Mouse (Mus musculus) Patski (cell line): Measurements from ENCODE around the gene Tsen34. TPM values are rescaled to one million over a fixed set of nuclear protein-coding genes. Genes with fewer than 3 reads are reported as not detected.
"Not testable (repeated sequence)": the region's sequence is repeated elsewhere in the genome, so short reads cannot be mapped to it uniquely, and the experiment has no call there.

Source experiments
- ATAC-seq: fragments of 100-300 bp; one replicate; pipeline ENCODE4 v1.8.0; 2021
- CTCF ChIA-PET: fragments of 350-600 bp; sonication (Branson Sonifier 250); formaldehyde crosslinking; loops from one replicate; lab custom pipeline; 2022; ENCODE audit warnings: inconsistent platforms; lab: Charles Lee
- POLR2A ChIA-PET: fragments of 350-600 bp; sonication (Branson Sonifier 250); formaldehyde crosslinking; loops from one replicate; lab custom pipeline; 2022; ENCODE audit warnings: antibody characterized with exemption, inconsistent platforms; lab: Charles Lee
- DNase-seq: peaks from one replicate; pipeline ENCODE4 v3.0.0-alpha.2; 2011; ENCODE audit warnings: low read depth, low spot score
- H3K27me3 ChIP-seq: fragments of 371-371 bp; one replicate; pipeline ENCODE4 v1.5.1; 2021
- CTCF ChIP-seq: fragments of 100-300 bp; IDR thresholded peaks from one replicate; pipeline ENCODE4 v1.5.1; 2021
- in situ Hi-C: fragments of 300-500 bp; cut with MboI; formaldehyde crosslinking; loops from 3 replicates; pipeline ENCODE4 v1.11.1; 2018; ENCODE audit warnings: low pct_unique_long_range_greater_than_20kb, mixed read lengths
- polyA plus RNA-seq: library from polyadenylated mRNA; unstranded; gene quantifications from one replicate; pipeline ENCODE4 v1.2.3, GENCODE M21; 2021

The Tsen34 gene
- polyA plus RNA-seq, 1 experiment from 2014 or later: 205 TPM

DNA sequence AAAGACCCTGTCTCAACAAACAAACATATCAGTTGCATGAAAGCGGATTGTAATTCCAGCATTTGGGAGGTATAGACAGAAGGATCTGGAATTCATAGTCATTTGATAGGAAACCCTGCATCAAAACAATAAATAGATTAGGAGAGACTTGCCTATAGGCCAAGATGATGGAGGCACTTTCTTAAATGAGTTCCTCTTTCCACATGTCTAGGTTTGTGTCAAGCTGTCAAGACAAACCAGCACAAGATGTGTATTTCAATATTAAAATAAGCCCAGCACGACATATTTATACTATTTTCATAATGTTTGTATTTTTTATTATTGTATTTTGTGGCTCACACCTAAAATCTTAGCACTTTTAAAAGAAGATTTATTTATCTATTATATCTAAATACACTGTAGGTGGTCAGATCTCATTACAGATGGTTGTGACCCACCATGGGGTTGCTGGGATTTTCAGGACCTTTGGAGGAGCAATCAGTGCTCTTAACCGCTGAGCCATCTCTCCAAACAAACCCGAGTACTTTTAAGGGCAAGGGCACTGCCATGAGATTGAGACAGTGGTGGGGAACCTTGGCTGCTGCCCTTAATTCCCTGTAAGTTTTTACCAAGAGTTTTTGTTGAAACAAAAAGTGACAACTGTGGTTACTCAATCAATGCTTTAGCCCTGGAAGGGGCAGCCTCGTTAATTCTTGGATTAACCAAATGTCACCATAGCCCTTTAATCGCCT, 10.7 kb downstream of the Tsen34 start:
- CTCF ChIA-PET: interaction anchor here (1.1 kb wide), 2 partner anchors 8 to 10 kb away, joined by 3 to 4 read pairs; partner anchors contain the start of genes Mboat7 and Tsen34
- ATAC-seq: peak; percentile 37
- no peaks in the 10 kb centered on the region for H3K27me3 ChIP-seq
- in situ Hi-C loops: no loop called here
- TF ChIP-seq CTCF: no peak
- POLR2A ChIA-PET: no interaction called here
- no peak for DNase-seq

DNA sequence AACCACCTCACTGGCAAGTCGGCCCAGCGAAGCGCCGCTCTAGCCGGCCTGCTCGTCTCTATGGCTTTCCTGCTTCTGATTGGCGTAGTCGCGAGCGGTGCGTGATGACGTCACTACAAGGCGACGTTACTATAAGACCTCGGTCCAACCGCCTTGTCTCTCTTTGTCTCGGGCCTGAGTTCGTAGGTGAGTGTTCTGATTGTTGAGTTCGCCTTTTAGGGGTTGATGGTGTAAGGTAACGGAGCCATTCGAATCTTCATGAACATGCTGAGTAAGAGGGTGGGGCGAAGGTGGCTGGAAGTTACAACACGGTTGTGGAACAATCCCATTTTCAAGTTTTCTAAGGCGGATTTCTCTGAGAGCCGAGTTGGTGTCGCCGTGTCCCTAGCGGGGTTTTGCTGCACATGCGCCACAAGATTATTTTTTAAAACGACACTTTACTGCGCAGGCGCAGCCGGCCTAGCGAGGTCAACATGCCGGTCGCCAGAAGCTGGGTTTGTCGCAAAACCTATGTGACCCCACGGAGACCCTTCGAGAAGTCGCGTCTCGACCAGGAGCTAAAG, 11.3 kb downstream of the Tsen34 start, which contains the start of gene Rps9:
Rps9 (plus strand) TSS at position 115 of the 563 bp plus-strand sequence.
- ATAC-seq (peak; percentile 84), DNase-seq (peak; percentile 92)
- no peak for TF ChIP-seq CTCF
- in situ Hi-C loops: no loop called here
- CTCF ChIA-PET: no interaction called here
- POLR2A ChIA-PET: interaction anchor here (2.0 kb wide), 1 partner anchor 8 kb away, joined by 7 read pairs; no protein-coding TSS in a partner anchor
- no peaks in the 10 kb centered on the region for H3K27me3 ChIP-seq

DNA sequence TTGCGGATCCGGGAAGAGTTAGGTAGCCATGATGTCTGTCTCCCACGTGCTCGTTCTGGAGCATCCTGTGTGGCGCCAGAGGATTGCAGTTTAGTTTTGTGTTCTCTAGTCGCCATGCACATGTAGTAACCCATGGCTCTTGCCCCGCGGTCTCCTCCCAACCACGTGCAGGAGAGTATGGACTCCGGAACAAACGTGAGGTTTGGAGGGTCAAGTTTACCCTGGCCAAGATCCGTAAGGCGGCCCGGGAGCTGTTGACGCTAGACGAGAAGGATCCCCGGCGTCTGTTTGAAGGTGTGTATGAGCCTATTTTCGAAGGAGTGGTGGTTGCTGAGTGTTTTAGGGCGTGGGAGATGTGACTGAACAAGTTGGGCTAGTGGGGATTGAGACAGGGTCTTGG, 11.8 kb downstream of the Tsen34 start:
- in situ Hi-C loops: no loop called here
- no peaks in the 10 kb centered on the region for H3K27me3 ChIP-seq
- POLR2A ChIA-PET: interaction anchor here (2.0 to 3.3 kb wide), 2 partner anchors 9 to 11 kb away, joined by 7 to 11 read pairs; partner anchors contain the start of genes Mboat7 and Tsen34
- peak; percentile 14 for ATAC-seq
- DNase-seq: no peak
- TF ChIP-seq CTCF: no peak
- CTCF ChIA-PET: no interaction called here

DNA sequence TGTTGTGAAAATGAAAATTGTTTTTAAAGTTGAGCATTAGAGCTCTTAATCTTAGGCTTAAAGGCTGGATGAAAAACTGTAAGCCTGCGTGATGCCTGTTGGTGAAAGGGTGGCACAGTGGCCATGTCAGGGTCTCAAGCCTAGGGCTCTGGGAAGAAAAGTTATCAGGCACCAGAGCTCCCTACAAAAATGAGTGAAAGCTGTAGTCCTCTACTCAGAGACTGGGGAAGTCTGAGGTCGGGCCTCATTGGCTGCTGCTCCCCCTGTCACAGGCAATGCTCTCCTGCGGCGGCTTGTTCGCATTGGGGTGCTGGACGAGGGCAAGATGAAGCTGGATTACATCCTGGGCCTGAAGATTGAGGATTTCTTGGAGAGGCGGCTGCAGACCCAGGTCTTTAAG, 12.8 kb downstream of the Tsen34 start:
- ChIA-PET POLR2A (interaction anchor here (2.0 to 3.3 kb wide), 2 partner anchors 10 to 12 kb away, joined by 7 to 11 read pairs; partner anchors contain the start of genes Mboat7 and Tsen34), CTCF (interaction anchor here (1.8 kb wide), 1 partner anchor 10 kb away, joined by 9 read pairs; no protein-coding TSS in a partner anchor)
- DNase-seq, in situ Hi-C loops, H3K27me3 ChIP-seq, ATAC-seq: not testable (repeated sequence)

DNA sequence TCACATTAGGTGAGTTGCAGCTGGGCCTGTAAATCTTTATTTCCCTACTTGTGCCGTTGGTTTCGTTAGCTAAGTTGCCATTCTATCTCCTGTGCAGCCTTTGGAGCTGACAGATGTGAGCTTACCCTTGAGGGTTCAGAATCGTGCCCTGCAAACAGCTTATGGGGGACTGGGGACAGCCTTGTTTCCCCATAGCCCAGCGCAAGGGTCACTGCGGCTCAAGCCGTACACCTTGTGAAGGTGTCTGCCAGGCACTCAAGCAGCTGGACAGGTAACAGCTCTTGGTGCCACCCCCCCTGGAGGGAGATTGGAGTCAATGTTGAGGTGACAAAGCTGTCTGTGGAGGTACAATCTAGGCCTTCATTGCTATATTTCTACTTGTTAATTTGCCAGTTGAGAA, 13.2 kb downstream of the Tsen34 start:
- no peak for TF ChIP-seq CTCF
- in situ Hi-C loops: no loop called here
- ATAC-seq: no peak
- no peaks in the 10 kb centered on the region for H3K27me3 ChIP-seq
- ChIA-PET CTCF (interaction anchor here (1.8 kb wide), 1 partner anchor 10 kb away, joined by 9 read pairs; no protein-coding TSS in a partner anchor), POLR2A (interaction anchor here (2.0 to 3.3 kb wide), 2 partner anchors 10 to 12 kb away, joined by 7 to 11 read pairs; partner anchors contain the start of genes Mboat7 and Tsen34)
- DNase-seq: no peak

DNA sequence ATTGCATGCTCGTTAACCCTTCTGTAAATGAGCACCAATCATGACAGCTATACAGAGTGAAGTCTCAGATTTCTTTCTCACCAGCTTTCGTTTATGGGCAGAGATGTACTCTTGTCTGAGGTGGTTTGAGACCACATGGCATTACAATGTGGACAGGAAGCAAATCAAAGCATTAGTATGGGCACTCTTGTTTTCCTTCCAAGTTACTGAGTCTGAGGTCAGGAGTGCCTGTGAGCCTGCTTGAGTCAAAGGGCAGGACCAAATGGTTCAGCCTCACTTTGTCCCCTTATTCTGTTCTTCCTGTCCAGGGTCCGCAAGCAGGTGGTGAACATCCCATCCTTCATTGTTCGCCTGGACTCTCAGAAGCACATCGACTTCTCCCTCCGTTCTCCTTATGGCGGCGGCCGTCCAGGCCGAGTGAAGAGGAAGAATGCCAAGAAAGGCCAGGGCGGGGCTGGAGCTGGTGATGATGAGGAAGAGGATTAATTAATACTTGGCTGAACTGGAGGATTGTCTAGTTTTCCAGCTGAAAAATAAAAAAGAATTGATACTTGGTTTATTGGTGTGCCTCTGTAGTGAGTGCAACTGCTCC, 13.8 kb downstream of the Tsen34 start:
- no peak for ATAC-seq
- in situ Hi-C loops: no loop called here
- no peaks in the 10 kb centered on the region for H3K27me3 ChIP-seq
- TF ChIP-seq CTCF: no peak
- ChIA-PET POLR2A (interaction anchor here (3.3 kb wide), 1 partner anchor 13 kb away, joined by 11 read pairs; the partner anchor contains the start of genes Mboat7 and Tsen34), CTCF (interaction anchor here (1.5 to 1.8 kb wide), 2 partner anchors 9 to 11 kb away, joined by 4 to 9 read pairs; no protein-coding TSS in a partner anchor)
- no peak for DNase-seq

DNA sequence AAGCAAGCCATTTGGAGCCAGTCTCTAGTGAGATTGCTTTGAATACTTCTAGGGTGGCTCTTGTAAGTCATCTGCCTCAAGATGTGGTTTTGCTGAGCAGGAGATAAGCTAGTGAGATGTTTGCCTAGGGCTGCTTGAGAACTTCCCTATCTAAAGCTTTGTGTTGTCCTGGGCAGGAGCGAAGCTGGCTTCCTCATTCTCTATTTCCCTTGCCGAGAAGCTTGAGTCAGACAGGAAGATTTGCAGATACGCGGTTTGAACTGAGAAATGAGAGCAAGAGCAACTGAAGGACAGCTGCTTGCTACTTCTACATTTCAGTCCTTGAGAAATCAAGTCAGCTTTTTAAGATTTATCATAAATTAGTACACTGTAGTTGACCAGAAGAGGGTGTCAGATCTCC, 14.4 kb downstream of the Tsen34 start:
- ATAC-seq (no peak), DNase-seq (no peak)
- no peak for TF ChIP-seq CTCF
- in situ Hi-C loops: no loop called here
- ChIA-PET CTCF (interaction anchor here (1.5 kb wide), 1 partner anchor 9 kb away, joined by 4 read pairs; no protein-coding TSS in a partner anchor), POLR2A (interaction anchor here (3.3 kb wide), 1 partner anchor 13 kb away, joined by 11 read pairs; the partner anchor contains the start of genes Mboat7 and Tsen34)
- H3K27me3 ChIP-seq: no peaks in the 10 kb centered on the region

DNA sequence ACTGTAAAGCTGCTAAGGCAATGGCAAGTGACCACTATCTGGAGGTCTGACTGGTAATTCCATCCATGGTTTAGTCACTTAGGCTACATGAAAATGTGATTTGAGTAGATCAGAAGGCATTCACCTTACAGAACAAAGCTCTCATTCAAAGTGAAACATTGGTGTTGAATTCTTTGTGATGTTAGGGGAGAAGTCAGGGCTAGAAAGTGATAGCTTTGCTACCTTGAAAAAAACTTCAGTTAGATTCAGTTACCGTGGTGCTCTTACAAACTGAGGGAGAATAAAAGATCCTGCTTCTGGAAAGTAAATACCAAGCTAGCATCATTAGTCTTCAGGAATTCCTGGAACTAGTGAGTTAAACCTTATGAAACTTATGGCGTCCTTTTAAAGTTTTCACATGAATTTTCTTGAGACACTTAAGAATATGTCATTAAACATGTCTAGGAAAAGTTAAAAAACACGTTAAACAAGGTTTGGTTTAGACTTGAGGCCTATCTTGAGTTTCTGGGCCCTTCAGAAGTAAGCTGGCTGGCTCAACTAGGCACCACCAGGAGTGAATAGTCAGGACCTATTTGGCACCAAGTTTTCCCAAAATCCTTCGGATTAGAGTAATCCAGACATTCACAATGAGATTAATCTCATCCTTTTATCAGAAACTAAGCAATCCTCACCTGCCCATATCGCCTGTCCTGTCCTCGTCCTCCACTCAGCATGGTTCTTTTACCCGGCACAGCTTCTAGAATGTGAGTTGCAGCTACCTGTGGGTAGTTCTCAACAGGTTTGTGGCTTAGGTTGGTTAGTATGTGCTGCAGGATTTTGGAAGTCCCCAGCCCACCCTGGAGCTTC, 15.1 kb downstream of the Tsen34 start:
- CTCF ChIA-PET: interaction anchor here (0.8 to 1.5 kb wide), 2 partner anchors 10 to 724 kb away, joined by 3 to 4 read pairs; no protein-coding TSS in a partner anchor
- POLR2A ChIA-PET: interaction anchor here (3.3 kb wide), 1 partner anchor 14 kb away, joined by 11 read pairs; the partner anchor contains the start of genes Mboat7 and Tsen34
- TF ChIP-seq CTCF: no peak
- in situ Hi-C loops: no loop called here
- no peak for ATAC-seq
- no peak for DNase-seq
- H3K27me3 ChIP-seq: no peaks in the 10 kb centered on the region

DNA sequence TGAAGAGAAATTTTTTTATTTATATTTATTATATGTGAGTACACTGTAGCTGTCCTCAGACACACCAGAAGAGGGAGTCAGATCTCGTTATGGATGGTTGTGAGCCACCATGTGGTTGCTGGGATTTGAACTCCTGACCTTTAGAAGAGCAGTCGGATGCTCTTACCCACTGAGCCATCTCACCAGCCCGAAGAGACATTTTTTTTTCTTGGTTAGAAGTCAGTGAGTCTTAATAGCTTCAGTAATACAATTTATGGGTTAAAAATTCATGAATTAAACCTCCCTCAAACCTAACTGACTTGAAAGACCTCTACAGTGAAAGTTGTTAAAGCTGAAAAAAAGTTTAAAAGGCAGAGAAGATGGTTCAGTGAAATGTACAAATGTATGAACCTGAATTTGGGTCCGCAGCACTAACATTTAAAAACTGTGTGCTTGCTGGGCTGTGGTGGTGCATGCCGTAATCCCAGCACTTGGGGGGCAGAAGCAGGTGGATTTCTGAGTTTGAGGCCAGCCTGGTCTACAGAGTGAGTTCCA, 15.9 kb downstream of the Tsen34 start:
- in situ Hi-C loops, ATAC-seq, POLR2A ChIA-PET, DNase-seq, H3K27me3 ChIP-seq: not testable (repeated sequence)
- CTCF ChIA-PET: interaction anchor here (0.8 kb wide), 1 partner anchor 724 kb away, joined by 3 read pairs; no protein-coding TSS in a partner anchor
